Mouse (Mus musculus) forebrain, postnatal 0 days (tissue): ENCODE measurements around the gene Rbp7. TPM values are rescaled to one million over a fixed set of nuclear protein-coding genes. Genes with fewer than 3 reads are reported as not detected.

ENCODE experiments used
- ATAC-seq: fragments of 200-750 bp; cut with Nextera tagmentation; 2 replicates; pipeline ENCODE4 v1.8.0; 2017; ENCODE audit warnings: mild to moderate bottlenecking, moderate library complexity
- DNase-seq: peaks from one replicate; pipeline ENCODE4 v3.0.0-alpha.2; 2015
- H3K27ac ChIP-seq: fragments of 300-500 bp; sonication (generic); 2 replicates; pipeline ENCODE4 v1.5.1; 2014; ENCODE audit warnings: low read depth, mild to moderate bottlenecking, antibody characterized with exemption, low read length, moderate library complexity, mixed read lengths
- H3K27me3 ChIP-seq: fragments of 300-500 bp; sonication (generic); 2 replicates; pipeline ENCODE4 v1.6.1; 2014; ENCODE audit warnings: mild to moderate bottlenecking, low read length, mixed read lengths; ENCODE audit not compliant: insufficient read depth
- H3K36me3 ChIP-seq: fragments of 300-500 bp; sonication (generic); 2 replicates; pipeline ENCODE4 v1.6.1; 2014; ENCODE audit warnings: mild to moderate bottlenecking, moderate library complexity; ENCODE audit not compliant: insufficient read depth
- H3K4me1 ChIP-seq: fragments of 300-500 bp; sonication (generic); 2 replicates; pipeline ENCODE4 v1.6.1; 2014; ENCODE audit warnings: antibody characterized with exemption; ENCODE audit not compliant: insufficient read depth
- H3K4me2 ChIP-seq: fragments of 300-500 bp; sonication (generic); 2 replicates; pipeline ENCODE4 v1.6.1; 2014; ENCODE audit warnings: low read depth, mild to moderate bottlenecking, moderate library complexity
- H3K4me3 ChIP-seq: fragments of 300-500 bp; sonication (generic); 2 replicates; pipeline ENCODE4 v1.5.1; 2014; ENCODE audit warnings: low read depth, low read length, mixed read lengths
- H3K9ac ChIP-seq: fragments of 300-500 bp; sonication (generic); 2 replicates; pipeline ENCODE4 v1.6.1; 2014; ENCODE audit warnings: mild to moderate bottlenecking
- H3K9me3 ChIP-seq: fragments of 300-500 bp; sonication (generic); 2 replicates; pipeline ENCODE4 v1.6.1; 2016; ENCODE audit warnings: low read length
- CTCF ChIP-seq: sonication (generic); IDR thresholded peaks from 2 replicates; pipeline ENCODE4 v1.5.1; 2016; ENCODE audit warnings: antibody characterized with exemption, control low read depth, low read depth
- WGBS: fragments of 180-500 bp; shearing (Covaris S2); extraction: QIAGEN DNeasy Blood & Tissue Kit; methylation state at CpG from one replicate; pipeline ENCODE4 v1.1.7; 2014; 5-methylcytosine and 5-hydroxymethylcytosine counted together
- polyA plus RNA-seq: library from polyadenylated mRNA; unstranded; fragments of >200 nt; fragmentation: Nextera tagmentation; extraction: Ambion mirVana; gene quantifications from 2 replicates; pipeline ENCODE4 v1.2.1, GENCODE M21; 2015
- total RNA-seq: library from RNA; depleted of rRNA; stranded (reverse); fragments of >200 nt; gene quantifications from 2 replicates; pipeline ENCODE4 v1.2.3, GENCODE M21; 2014

Gene Rbp7
- total and polyA plus RNA-seq, 2 experiments from 2014 or later, result 0.30 TPM; not detected in 1

GRCm38 (mm10) chr4:149487729-149488128, 33.0 kb upstream of the Rbp7 start:
- no peak overlapping the region for H3K27ac ChIP-seq
- ATAC-seq (no peak), DNase-seq (no peak)
- WGBS, result 95% methylated on average over 12 of the region's 12 CpGs
- no peak overlapping the region for H3K9ac ChIP-seq
- H3K9me3 ChIP-seq, result no peaks in the 10 kb centered on the region
- peaks cover 46% of the 10 kb centered on the region for H3K36me3 ChIP-seq
- no peak overlapping the region for H3K4me3 ChIP-seq
- no peaks in the 10 kb centered on the region for H3K27me3 ChIP-seq
- H3K4me2 ChIP-seq, result no peak overlapping the region
- peaks cover 5% of the 10 kb centered on the region; the same call in 1 of the 2 replicates for H3K4me1 ChIP-seq
- TF ChIP-seq CTCF, result no peak

GRCm38 (mm10) chr4:149485825-149486206, 31.0 kb upstream of the Rbp7 start:
- ATAC-seq, result no peak
- H3K36me3 ChIP-seq, result peaks cover 35% of the 10 kb centered on the region

GRCm38 (mm10) chr4:149485053-149485824, 30.5 kb upstream of the Rbp7 start, which contains the start of the genes Nmnat1 and Lzic:
Gene Nmnat1, minus strand, starts transcription at chr4:149485202.
Gene Lzic, plus strand, starts transcription at chr4:149485229.
- peak within 1 kb of the TSS; percentile 78 for H3K4me2 ChIP-seq
- peak within 1 kb of the TSS; percentile 78 for H3K4me3 ChIP-seq
- no peaks in the 10 kb centered on the region for H3K27me3 ChIP-seq
- DNase-seq, result peak; percentile 95
- WGBS, result 1% methylated on average over 60 of the region's 60 CpGs
- no peak for TF ChIP-seq CTCF
- peaks cover 5% of the 10 kb centered on the region; the same call in 1 of the 2 replicates for H3K4me1 ChIP-seq
- ATAC-seq, result peak; percentile 100
- peak within 1 kb of the TSS; percentile 62 for H3K9ac ChIP-seq
- peak within 1 kb of the TSS; percentile 60 for H3K27ac ChIP-seq
- H3K36me3 ChIP-seq, result peaks cover 32% of the 10 kb centered on the region
- H3K9me3 ChIP-seq, result no peaks in the 10 kb centered on the region

More at GRCm38 (mm10) chr4:149485825-149486206, 31.0 kb upstream of the Rbp7 start:
- H3K27me3 ChIP-seq, result no peaks in the 10 kb centered on the region
- DNase-seq, result no peak
- WGBS, result under 1% methylated on average over 10 of the region's 10 CpGs
- H3K9ac ChIP-seq, result peak overlapping the region; percentile 62
- H3K4me1 ChIP-seq, result peaks cover 5% of the 10 kb centered on the region; the same call in 1 of the 2 replicates
- no peak overlapping the region for H3K27ac ChIP-seq
- TF ChIP-seq CTCF, result peak; percentile 54
- peak overlapping the region; percentile 78 for H3K4me3 ChIP-seq
- H3K9me3 ChIP-seq, result no peaks in the 10 kb centered on the region
- peak overlapping the region; percentile 78 for H3K4me2 ChIP-seq

- H3K4me3 ChIP-seq, result peak overlapping the region; percentile 78
- no peak for TF ChIP-seq CTCF
- H3K4me2 ChIP-seq, result peak overlapping the region; percentile 78
- peak overlapping the region; percentile 62 for H3K9ac ChIP-seq
- H3K27me3 ChIP-seq, result no peaks in the 10 kb centered on the region
- 44% methylated on average over 3 of the region's 3 CpGs for WGBS
- H3K27ac ChIP-seq, result 0 out of 2 replicates have a peak overlapping the region, but pooled peaks have one; percentile 42
- ATAC-seq (no peak), DNase-seq (no peak)
- H3K36me3 ChIP-seq, result peaks cover 26% of the 10 kb centered on the region
- H3K4me1 ChIP-seq, result peaks cover 5% of the 10 kb centered on the region; the same call in 1 of the 2 replicates
- H3K9me3 ChIP-seq, result no peaks in the 10 kb centered on the region
Measured at GRCm38 (mm10) chr4:149484566-149484965, 29.8 kb upstream of the Rbp7 start.

- H3K9ac ChIP-seq, result no peak within 1 kb of the TSS
- H3K27ac ChIP-seq, result no peak within 1 kb of the TSS
- H3K9me3 ChIP-seq, result no peaks in the 10 kb centered on the region
- no peaks in the 10 kb centered on the region for H3K4me1 ChIP-seq
- no peak within 1 kb of the TSS for H3K4me3 ChIP-seq
- ATAC-seq (no peak), DNase-seq (no peak)
- no peak within 1 kb of the TSS for H3K4me2 ChIP-seq
- peaks cover 4% of the 10 kb centered on the region; the same call in 1 of the 2 replicates for H3K36me3 ChIP-seq
- no peaks in the 10 kb centered on the region for H3K27me3 ChIP-seq
- WGBS, result 91% methylated on average over 11 of the region's 11 CpGs
- TF ChIP-seq CTCF, result no peak
Measured at GRCm38 (mm10) chr4:149477078-149477477, 22.3 kb upstream of the Rbp7 start, which contains the start of gene Tmem274. Gene Tmem274, plus strand, starts transcription at chr4:149477378.

GRCm38 (mm10) chr4:149475096-149475495, 20.3 kb upstream of the Rbp7 start:
- ATAC-seq (no peak), DNase-seq (no peak)
- 77% methylated on average over 7 of the region's 7 CpGs for WGBS
- no peak for TF ChIP-seq CTCF
- H3K4me1 ChIP-seq, result no peaks in the 10 kb centered on the region
- H3K36me3 ChIP-seq, result peaks cover 4% of the 10 kb centered on the region; the same call in 1 of the 2 replicates
- no peak overlapping the region for H3K4me2 ChIP-seq
- H3K9ac ChIP-seq, result no peak overlapping the region
- no peaks in the 10 kb centered on the region for H3K9me3 ChIP-seq
- H3K4me3 ChIP-seq, result no peak overlapping the region
- no peak overlapping the region for H3K27ac ChIP-seq
- H3K27me3 ChIP-seq, result no peaks in the 10 kb centered on the region

- 96% methylated on average over 3 of the region's 3 CpGs for WGBS
- Histone ChIP-seq H3K9me3 (no peaks in the 10 kb centered on the region), H3K4me2 (no peak overlapping the region), H3K4me1 (no peaks in the 10 kb centered on the region), H3K4me3 (no peak overlapping the region), H3K27ac (no peak overlapping the region), H3K9ac (no peak overlapping the region), H3K36me3 (peaks cover 4% of the 10 kb centered on the region), H3K27me3 (no peaks in the 10 kb centered on the region)
- TF ChIP-seq CTCF, result no peak
- DNase-seq, result no peak
- no peak for ATAC-seq
Measured at GRCm38 (mm10) chr4:149469557-149469956, 14.8 kb upstream of the Rbp7 start.
